Mouse (Mus musculus): ENCODE data around the gene Adipoq.

Gene Adipoq

DNA sequence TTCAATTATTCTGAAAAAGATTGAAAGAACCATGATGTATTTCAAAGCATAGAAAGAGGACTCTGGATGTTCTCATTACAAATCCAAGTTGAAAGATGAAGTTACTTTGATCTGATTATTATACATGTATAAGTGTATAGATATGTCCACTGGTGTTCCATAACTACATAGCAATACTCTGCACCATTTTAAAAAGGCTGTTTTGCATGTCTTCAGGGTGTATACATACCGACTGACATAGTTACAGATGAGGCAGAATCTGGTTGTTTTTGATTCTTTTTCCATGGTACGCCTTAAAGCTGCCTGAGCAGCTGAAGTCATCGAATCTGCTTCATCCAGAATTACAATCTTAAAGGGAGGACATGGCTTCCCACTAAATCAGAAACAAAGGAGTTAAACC is 30.9 kb upstream of the Adipoq start:
- DNase-seq = no peak

DNA sequence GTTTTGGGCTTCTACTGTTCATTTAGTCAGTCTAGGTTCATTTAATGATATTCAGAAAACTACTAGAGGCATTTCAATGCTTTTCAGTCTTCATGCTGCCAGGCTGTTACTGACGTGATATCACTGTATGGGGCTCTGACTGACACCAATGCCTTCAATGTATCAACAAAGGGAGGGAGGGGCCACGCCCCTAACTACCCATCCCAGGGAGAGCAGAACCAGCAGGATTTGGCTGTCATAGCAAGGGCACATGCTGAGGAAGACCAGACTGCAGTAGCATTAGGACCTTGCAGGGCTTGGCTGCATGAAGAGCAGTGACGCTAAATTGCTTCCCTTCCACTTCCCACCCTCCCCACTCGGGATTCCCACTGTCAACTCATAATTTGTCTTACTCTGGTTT is 29.2 kb upstream of the Adipoq start:
- DNase-seq = peak; percentile 31

DNA sequence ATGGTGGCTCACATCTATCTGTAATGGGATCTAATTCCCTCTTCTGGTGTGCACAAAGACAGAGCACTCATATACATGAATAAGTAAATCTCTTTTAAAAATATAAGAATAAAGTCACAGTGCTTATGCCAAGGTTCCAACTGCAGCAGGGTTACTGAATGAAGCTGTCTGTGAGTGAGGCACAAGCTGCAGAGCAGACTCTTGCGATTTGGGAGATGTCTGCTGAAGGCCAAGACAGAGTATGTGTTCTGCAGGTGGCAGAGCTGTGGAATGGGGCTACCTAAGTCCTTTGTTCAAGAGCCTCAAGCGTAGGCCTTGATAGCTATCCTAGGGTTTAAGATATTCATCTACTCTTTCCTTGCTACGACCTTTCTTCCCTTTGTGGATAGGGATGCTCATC is 23.9 kb upstream of the Adipoq start:
- DNase-seq = peak; percentile 52

DNA sequence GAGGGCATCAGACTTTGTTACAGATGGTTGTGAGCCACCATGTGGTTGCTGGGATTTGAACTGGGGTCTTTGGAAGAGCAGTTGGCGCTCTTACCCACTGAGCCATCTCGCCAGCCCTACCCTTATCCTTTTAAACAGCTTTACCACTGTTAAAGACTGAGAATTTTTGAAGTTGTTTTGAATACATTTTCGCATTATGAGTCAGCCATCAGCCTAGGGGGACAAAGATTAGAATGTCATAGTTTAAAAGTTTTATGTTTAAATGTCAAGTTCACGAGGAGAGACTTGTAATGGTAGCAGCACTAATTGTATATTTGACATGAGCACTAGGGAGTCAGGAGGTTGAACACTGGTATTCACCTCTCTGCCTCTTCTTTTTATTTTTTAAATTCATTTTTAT is 23.2 kb upstream of the Adipoq start:
- DNase-seq = peak; percentile 19

DNA sequence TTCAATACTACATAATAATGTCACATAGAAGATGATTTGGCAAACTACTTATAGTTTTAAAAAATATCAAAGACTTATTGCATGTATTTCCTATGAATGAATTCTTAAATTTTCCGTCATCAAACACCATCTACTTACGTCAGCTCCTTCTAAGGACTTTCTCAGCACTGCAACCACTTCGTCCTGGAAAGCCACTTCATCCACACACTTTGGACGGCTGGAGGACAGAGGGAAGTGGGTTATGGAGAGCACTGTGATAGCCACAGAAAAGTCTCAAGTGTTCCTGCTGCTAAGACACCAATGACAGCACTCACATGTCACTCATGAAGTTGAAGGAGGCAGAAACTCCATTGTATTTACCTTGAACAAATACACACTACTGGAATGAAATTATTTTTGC is 21.9 kb upstream of the Adipoq start:
- peak; percentile 46 for DNase-seq

DNA sequence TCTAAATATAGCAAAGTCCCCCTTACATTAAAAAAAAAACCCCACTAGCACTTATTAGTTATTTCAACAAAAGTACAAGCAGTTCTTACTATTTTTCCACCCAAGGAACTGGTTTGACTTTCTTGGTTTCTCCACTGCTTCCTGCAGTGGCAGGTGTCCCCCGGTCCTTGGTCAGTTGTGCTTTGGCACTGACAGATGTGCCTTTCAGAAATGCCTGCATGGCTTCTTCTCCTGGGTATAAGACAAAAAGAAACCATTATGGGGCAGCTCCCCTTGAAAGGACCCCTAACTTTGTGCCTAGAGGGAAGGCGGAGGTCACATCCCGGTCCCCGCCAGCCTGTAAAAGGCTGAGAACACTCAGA is 19.0 kb upstream of the Adipoq start:
- DNase-seq = no peak

DNA sequence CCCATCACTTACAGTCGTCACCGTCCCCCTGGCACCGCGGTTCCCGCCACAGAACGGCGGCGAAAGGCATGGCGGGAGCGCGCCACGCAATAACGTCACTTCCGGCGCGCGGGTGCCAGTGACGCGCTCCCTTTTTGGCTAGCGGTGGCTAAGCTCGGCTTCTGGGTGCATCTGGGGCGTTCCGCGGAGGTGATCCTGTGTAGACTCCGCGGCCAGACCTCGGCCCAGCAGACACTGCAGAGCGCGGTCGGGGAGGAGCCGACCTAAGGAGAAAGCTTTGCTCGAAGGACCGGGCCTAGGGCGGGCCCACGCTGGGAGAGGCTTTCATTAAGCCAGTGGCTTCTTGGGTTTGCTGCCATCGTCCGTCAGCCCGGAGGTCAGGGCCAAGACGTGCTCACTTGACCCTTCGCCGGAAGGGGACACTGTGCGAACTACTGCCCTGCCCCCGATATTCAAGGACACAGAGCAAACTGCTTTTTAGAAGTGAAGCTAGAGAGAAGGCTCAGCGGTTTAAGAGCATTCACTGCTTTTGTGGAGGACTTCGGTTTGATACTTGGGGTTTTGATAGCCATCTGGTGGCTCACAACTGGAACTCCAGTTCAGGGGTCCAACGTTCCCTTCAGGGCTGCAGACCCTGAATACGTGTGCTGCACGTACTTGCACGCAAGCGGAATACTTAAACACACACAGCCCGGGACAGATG is 18.5 kb upstream of the Adipoq start, which contains the start of gene Rfc4:
Gene Rfc4 (minus strand): TSS at position 65 of the 703 bp plus-strand sequence.
- DNase-seq = peak; percentile 99

DNA sequence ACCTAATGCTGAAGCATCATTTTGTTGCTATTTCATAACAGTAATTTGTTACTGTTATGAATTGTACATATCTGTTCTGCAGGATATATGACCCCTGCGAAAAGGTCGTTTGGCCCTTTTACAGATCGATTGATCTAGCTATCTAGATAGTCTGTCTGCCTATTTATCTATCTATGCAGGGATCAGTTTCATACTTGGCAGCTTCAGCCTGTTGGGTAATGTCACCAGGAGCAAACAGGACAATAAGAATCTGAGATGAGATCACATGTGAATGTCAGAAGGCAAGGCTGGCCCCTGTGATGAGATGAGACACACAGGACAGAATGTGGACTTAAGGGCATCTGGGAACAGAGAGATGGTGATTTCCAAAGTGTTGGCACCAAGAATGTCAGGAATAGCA is 16.0 kb upstream of the Adipoq start:
- no peak for DNase-seq

DNA sequence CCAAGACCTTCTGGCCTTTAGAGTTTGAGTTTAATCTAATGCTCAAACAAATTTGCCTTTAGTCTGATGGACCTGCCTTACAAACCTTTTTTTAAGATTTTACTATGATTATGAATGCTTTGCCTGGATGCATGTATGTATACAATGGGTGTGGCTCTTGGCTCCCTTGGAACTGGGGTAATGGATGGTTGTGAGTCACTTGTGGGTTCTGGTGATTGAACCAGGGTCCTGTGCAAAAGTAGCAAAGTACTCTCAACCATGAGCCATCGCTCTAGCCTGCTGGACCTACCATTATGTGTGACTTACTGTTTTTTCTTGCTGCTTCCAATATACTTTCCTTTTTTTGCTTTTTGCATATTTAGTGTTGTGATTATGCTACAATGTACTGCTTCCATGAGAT is 14.0 kb upstream of the Adipoq start:
- peak; percentile 43 for DNase-seq

DNA sequence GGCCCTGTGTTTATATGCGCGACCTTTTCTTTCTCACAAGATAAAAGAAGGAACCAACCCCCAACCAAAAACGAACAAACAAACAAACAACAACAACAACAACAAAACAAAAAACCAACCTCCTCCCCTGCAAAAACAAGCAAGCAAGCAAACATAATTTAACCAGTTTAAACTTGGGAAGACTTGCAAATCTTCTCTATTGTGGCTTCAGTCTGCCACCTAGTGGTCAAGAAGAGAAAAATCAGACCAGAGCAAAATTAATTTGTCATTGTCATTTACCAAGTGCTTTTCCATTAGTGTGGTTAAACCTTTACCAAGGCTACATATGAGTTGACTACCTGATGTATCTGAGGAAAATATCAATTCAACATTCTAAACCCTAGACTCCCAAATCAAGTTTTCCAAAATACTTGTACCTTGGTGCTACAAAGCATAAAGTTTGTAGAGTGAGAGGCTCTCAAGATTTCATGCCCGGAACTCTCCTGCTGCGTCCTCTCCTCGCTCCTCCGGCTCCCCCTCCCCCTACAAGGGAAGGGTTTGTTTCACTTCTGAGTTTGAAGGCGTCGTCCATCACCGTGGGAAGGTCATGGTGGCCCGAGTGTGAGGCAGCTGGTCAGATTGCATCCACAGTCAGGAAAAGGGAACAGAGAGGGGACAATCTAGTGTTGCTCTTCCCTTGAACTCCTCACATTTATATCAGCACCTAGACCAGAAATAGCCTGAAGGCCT is 10.8 kb upstream of the Adipoq start:
- DNase-seq = peak; percentile 86

DNA sequence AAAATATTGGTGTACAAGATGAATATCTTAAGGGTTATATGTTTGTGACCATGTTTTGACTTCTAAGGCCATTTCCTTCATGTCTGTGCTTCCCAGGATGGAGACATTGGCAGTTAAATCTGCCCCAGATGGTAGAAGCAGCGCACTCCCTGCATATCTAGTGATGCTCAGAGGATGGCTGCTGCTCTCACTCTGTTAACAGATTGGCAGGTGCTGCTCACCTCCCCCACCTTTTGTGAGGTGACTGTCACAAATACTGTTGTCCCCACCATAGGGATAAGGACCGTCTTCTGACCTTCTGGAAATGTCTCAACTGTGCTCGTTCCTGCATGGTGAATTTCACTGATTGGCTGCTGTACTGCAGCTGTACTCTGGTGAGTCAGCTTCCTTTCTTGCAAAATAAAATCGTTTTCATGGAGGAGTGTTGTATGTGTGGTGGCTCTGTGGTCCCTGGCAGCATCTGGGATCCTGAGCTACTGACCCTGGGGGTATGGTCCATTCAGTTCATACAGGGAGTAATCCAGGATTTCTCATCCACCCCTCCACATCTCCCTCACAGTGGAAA is 9.8 kb upstream of the Adipoq start:
- peak; percentile 55 for DNase-seq

DNA sequence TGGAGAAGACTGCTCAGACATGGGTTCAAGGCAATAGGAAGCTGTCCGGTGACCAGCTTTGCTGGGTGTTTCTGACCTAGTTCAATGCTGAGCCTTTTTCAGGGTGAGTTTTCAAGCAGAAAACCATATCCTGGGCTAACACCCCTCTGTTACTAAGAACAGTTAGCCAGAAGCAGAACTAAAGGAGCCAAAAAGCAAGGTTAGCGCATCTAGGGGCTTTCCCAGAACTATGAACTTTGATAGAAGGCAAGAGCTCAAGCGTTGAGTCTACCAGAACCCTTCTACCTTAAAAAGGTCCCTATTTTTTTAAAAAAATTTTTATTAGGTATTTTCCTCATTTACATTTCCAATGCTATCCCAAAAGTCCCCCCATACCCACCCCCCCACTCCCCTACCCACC is 5.4 kb upstream of the Adipoq start:
- peak; percentile 16 for DNase-seq

DNA sequence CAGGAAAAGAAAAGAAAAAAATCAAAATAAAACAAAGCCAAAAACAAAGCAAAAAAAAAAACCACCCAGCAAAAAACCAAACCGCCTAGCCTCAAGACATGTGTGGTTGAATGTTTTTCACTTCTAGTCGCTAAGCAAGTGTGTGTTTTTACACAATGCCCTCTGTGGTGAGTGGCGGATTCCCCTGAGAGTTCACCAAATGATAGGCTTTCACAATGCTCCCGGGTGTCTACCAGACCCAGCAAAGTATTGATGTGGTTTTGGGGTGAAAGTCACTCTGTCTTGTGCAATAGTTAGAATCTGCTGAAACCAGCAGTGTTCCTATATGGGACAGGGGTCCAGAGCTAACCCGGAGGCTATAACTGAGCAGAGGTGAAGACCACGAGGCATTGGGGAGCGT is 2.0 kb upstream of the Adipoq start:
- peak; percentile 86 for DNase-seq

DNA sequence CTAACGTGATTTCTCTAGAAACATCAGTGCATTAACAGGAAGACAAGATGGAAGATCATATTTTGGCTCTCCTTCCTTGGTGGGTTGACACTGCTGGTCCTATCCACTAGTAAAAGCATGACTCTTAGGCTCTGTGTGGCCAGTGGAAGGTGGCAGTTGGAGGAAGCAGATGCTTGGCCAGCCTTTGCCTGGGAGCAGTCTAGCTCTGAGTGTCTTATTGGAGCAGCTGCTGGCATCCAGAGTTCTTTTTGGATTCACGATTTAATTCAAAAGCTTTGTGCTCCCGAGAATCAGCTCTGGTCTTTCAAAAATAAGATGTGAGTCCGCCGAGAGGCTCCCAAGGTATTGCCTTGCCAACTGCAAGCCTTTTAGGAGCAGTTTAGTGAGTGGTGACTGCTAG is 1.1 kb upstream of the Adipoq start:
- DNase-seq = peak; percentile 78

DNA sequence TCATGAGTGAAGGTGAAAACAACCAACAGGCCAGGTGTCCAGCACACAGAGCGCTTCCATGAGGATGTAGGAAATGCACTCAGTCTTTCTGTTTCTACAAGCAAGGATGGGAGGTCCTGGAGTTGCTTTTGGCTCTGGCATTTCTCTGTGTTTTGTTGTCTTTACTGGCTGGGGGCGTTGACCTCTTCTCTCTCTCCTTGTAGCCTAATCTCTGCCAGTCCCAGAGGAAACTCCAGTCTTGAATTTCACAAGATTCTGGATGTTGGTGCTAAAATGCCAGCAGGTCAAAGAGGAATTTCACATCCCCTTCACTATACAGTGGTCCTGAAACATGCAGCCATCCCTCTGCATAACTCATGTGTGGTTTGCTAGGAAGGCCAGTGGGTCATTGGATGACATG is 2.6 kb downstream of the Adipoq start:
- peak; percentile 78 for DNase-seq

DNA sequence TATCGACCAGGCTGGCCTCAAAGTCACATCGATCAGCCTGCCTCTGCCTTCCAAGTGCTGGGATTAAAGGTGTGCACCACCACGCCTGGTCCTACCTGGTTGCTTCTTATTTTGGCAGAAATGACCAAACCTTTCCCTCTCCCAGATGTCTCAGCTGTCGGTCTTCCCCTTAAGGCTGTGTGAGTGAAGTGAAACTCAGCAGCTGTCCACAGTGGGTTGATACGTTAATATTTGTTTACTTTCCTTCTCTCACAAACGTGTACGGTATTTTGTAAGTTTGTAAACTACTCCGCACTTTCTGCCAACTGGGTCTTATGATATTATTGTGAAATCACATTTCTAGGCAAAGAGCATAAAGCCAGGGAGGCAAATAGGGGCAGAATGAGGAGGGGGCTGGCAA is 3.1 kb downstream of the Adipoq start:
- DNase-seq = no peak

DNA sequence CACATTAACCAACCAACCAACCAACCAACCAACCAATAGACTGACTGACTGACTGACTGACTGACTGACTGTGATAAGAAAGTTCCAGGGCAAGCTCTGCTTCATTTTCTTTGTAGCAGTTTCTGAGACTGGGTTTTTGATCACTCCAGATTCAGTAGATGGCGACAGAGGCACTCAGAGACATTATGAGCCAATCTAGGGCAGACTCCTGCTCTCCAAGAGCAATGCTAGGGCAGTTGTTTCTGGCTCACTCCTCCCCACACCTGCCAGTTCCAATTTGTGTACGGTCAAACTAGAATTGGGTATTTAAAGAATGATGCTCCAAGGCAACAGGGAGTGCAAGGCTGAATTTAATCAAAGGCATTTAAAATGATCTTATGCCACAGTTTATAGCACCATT is 5.1 kb downstream of the Adipoq start:
- peak; percentile 93 for DNase-seq

DNA sequence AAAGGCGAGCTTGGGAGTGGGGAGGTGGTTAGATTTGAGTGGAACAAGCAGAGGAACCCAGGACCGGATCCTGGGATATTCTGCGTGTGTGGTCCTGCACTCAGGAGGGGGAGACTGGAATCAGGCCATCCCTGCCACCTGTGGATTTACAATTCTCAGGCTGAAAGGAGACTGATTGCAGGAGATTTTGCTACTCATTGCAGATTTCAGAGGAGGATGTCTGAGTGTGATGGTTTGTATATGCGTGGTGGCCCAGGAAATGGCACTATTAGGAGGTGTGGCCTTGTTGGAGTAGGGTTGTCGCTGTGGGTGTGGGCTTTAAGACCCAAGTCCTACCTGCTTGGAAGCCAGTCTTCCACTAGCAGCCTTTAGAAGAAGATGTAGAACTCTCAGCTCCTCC is 7.9 kb downstream of the Adipoq start:
- DNase-seq = no peak

DNA sequence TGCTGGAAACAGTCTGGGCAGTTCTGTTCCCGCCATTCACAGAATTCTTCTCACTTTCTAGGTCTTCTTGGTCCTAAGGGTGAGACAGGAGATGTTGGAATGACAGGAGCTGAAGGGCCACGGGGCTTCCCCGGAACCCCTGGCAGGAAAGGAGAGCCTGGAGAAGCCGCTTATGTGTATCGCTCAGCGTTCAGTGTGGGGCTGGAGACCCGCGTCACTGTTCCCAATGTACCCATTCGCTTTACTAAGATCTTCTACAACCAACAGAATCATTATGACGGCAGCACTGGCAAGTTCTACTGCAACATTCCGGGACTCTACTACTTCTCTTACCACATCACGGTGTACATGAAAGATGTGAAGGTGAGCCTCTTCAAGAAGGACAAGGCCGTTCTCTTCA is 10.7 kb downstream of the Adipoq start:
- peak; percentile 75 for DNase-seq

DNA sequence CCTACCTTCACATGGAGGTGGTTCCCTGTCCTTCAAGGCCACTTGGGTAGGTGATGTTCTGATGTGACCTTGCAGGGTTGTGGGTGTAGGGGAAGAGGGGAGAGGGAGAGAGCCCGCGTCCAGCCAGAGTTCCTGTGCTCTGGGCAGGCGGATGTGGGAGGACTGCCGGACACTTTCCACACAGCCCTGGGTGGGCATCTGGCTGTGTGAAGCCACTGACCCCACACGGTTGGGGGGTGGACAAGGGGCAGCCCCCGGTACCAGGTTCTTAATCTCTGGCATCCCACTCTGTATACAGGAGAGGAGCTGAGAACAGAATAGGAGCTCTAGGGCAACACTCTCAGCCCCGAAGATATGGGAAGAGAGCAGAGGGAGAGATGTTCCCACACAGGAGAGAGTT is 12.0 kb downstream of the Adipoq start:
- DNase-seq = peak; percentile 67

DNA sequence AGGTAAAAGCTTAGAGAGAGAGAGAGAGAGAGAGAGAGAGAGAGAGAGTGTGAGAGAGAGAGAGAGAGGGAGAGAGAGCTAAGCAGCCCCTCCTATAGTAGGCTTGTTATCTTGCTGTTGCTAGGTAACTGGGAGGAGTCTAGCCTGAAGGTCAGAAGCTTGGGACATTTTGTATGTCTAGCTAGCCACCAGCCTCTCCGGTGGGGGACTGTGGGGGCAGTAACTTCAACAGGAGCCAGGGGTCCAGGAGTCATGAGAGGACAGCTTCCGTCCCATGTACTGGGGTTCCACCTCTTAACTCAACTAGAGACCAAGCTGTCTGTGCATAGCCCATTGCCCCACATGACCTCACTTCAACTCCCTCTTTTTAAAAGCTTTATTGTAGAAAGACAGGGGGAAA is 12.6 kb downstream of the Adipoq start:
- DNase-seq = peak; percentile 76

DNA sequence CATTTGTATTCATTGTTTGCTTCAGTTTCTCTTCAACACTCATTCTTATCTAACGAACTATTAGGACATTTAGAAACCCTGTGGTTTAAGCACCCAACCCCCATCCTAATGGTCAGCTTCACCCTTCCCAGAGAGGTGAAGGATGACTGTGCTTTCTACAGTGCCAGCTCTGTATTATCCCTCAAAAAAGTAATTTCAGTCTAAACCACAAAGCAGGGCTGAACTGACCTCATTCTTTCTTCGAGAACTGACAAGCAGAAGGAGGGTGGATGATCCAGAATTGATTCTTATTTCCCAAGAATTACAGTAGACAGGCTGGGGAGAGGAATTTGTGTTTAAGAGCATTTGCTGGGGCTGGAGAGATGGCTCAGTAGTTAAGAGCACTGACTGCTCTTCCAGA is 13.4 kb downstream of the Adipoq start:
- peak; percentile 55 for DNase-seq

DNA sequence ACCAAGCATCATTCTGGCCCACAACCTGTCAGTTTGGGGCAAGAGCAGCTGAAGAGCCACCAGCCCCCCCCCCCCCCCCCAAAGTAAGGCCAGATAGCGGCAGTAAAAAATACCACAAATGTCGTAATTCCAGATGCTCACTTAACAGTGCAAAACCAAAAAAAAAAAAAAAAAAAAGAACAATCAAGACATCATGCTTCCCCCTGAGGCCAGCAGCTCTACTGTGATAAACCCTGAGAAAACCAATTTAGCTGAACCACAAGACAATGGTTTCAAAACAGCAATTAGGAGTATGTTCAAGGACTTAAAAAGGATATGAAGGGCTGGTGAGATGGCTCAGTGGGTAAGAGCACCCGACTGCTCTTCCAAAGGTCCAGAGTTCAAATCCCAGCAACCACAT is 15.8 kb downstream of the Adipoq start:
- no peak for DNase-seq

DNA sequence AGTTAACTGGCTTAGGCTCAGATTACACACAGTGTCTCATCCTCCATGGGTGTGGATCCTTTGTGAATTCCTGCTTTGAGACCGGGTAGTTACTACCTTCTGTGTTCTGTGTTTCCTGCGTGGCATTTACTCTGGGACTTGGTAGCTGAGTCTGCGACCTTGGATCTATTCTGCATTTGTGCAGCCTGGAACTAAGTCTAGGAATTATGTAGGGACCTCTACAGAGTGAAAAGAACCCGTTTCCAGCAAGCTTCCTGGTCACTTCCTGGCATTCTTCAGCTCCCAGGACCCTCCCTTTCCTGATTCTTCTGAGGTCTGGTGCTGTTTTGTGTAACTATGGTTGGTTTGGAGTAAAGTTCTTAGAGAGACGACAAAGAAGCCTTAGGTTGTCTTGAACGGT is 18.1 kb downstream of the Adipoq start:
- peak; percentile 97 for DNase-seq

DNA sequence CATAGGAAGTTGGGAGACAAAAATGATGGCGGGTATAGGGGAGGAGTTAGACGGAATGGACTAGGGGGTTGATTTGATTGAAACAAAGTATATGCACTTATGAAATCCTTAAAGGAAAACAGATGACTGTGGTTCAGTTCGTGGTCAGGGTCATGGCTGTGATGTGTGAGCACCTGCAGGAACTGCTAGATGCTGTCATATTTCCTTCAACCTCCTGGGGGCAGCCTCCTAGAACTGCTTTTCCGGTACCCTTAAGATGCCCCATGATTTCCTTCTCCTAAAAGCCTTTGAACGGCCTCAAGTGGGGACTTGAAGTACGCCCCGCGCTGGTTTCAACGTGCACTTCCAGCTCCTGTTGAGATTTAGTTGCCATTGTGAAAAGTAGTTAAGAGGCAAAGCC is 19.1 kb downstream of the Adipoq start:
- no peak for DNase-seq

Measured in heart, adult 11 months (tissue).